Mouse (Mus musculus) forebrain, embryonic 13.5 days (tissue): Measurements from ENCODE around the gene Btbd2. TPM values are rescaled to one million over a fixed set of nuclear protein-coding genes. Genes with fewer than 3 reads are reported as not detected.

Experiments used
- ATAC-seq: fragments of 200-750 bp; cut with Nextera tagmentation; 2 replicates; pipeline ENCODE4 v1.8.0; 2017
- H3K27ac ChIP-seq: fragments of 300-500 bp; sonication (generic); 2 replicates; pipeline ENCODE4 v1.5.1; 2015; ENCODE audit warnings: inconsistent platforms, mild to moderate bottlenecking, moderate library complexity
- H3K27me3 ChIP-seq: fragments of 300-500 bp; sonication (generic); 2 replicates; pipeline ENCODE4 v1.6.1; 2015; ENCODE audit warnings: mild to moderate bottlenecking, inconsistent platforms
- H3K36me3 ChIP-seq: fragments of 300-500 bp; sonication (generic); 2 replicates; pipeline ENCODE4 v1.6.1; 2015; ENCODE audit warnings: mild to moderate bottlenecking, inconsistent platforms; ENCODE audit not compliant: poor library complexity, severe bottlenecking
- H3K4me1 ChIP-seq: fragments of 300-500 bp; sonication (generic); 2 replicates; pipeline ENCODE4 v1.6.1; 2015; ENCODE audit warnings: inconsistent platforms
- H3K4me2 ChIP-seq: fragments of 300-500 bp; sonication (generic); 2 replicates; pipeline ENCODE4 v1.6.1; 2015; ENCODE audit warnings: inconsistent platforms, mild to moderate bottlenecking, moderate library complexity
- H3K4me3 ChIP-seq: fragments of 300-500 bp; sonication (generic); 2 replicates; pipeline ENCODE4 v1.5.1; 2015; ENCODE audit warnings: mild to moderate bottlenecking, inconsistent platforms
- H3K9ac ChIP-seq: fragments of 300-500 bp; sonication (generic); 2 replicates; pipeline ENCODE4 v1.6.1; 2015; ENCODE audit warnings: mild to moderate bottlenecking, inconsistent platforms
- H3K9me3 ChIP-seq: fragments of 300-500 bp; sonication (generic); replicated peaks from 2 replicates; pipeline ENCODE4 v1.6.1; 2016; ENCODE audit warnings: inconsistent platforms
- WGBS: fragments of 180-500 bp; shearing (Covaris S2); methylation state at CpG from one replicate; pipeline ENCODE4 v1.1.7; 2015; 5-methylcytosine and 5-hydroxymethylcytosine counted together
- polyA plus RNA-seq: library from polyadenylated mRNA; unstranded; fragments of >200 nt; fragmentation: Nextera tagmentation; extraction: Ambion mirVana; gene quantifications from 2 replicates; pipeline ENCODE4 v1.2.1, GENCODE M21; 2015

The Btbd2 gene
- polyA plus RNA-seq, 1 experiment from 2014 or later: 61.2 TPM

- ATAC-seq: no peak
- peaks cover 33% of the 10 kb centered on the region for H3K36me3 ChIP-seq
- H3K27ac ChIP-seq: no peak overlapping the region
- H3K9ac ChIP-seq: no peak overlapping the region
- no peaks in the 10 kb centered on the region for H3K27me3 ChIP-seq
- no peaks in the 10 kb centered on the region for H3K9me3 ChIP-seq
- no peak overlapping the region for H3K4me3 ChIP-seq
- peaks cover 30% of the 10 kb centered on the region for H3K4me1 ChIP-seq
- 95% methylated on average over 8 of the region's 8 CpGs for WGBS
- no peak overlapping the region for H3K4me2 ChIP-seq
These were observed 40.5 kb upstream of the Btbd2 start for GRCm38 (mm10) chr10:80697393-80697787.

GRCm38 (mm10) chr10:80696502-80697392 is 39.9 kb upstream of the Btbd2 start:
- ATAC-seq: no peak
- Histone ChIP-seq H3K27ac (no peak overlapping the region), H3K27me3 (no peaks in the 10 kb centered on the region), H3K36me3 (peaks cover 33% of the 10 kb centered on the region), H3K9ac (peak overlapping the region; percentile 43; the same call in 1 of the 2 replicates), H3K4me1 (peaks cover 30% of the 10 kb centered on the region), H3K4me3 (no peak overlapping the region), H3K4me2 (no peak overlapping the region), H3K9me3 (no peaks in the 10 kb centered on the region)
- 74% methylated on average over 12 of the region's 12 CpGs for WGBS

- H3K4me1 ChIP-seq: peaks cover 26% of the 10 kb centered on the region
- no peak for ATAC-seq
- no peak overlapping the region for H3K27ac ChIP-seq
- 73% methylated on average over 10 of the region's 10 CpGs for WGBS
- H3K27me3 ChIP-seq: no peaks in the 10 kb centered on the region
- no peak overlapping the region for H3K4me3 ChIP-seq
- H3K9ac ChIP-seq: no peak overlapping the region
- no peaks in the 10 kb centered on the region for H3K9me3 ChIP-seq
- peaks cover 34% of the 10 kb centered on the region for H3K36me3 ChIP-seq
- no peak overlapping the region for H3K4me2 ChIP-seq
These were observed 39.1 kb upstream of the Btbd2 start for GRCm38 (mm10) chr10:80695801-80696501.

- Histone ChIP-seq H3K9ac (no peak overlapping the region), H3K4me1 (peaks cover 19% of the 10 kb centered on the region), H3K4me2 (no peak overlapping the region), H3K36me3 (peaks cover 42% of the 10 kb centered on the region), H3K4me3 (no peak overlapping the region), H3K27ac (no peak overlapping the region), H3K9me3 (no peaks in the 10 kb centered on the region), H3K27me3 (no peaks in the 10 kb centered on the region)
- ATAC-seq: no peak
- WGBS: 89% methylated on average over 2 of the region's 2 CpGs
These were observed 38.3 kb upstream of the Btbd2 start for GRCm38 (mm10) chr10:80695186-80695585.

DNA sequence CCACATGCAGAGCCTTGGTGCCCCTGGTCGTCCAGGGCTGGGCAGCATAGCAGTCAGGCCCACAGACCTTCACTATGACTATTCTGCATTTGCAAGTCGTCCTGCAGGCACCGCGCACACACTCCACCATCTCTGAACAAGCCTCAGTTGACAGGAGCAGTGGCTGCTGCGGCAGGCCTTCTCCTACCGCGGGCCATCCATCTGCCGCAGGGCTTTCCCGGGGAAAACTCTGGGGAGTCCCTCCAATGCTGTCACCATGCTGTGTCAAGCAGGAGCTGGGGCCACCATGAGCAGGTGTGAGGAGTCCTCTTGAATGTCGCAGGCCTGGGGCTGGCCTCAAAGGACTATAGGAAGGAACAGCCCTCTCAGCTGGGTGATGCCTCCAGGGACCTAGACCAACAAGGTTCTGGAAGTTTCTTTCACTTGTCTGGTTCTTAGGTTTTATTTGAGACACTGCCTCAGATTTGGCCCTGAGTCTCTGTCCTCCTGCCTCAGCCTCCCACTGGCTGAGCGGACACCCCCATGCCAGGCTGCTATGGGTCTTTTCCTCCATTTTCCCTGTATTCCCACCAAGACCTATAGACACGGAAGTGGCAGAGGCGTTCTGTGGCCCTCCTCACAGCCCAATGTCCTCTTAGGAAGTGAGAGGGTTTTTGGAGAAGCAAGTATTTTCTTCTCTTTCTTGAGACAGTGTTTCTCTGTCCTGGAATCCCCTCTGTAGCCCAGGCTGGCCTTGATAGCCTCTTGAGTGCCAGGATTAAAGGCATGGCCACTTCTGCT is 37.5 kb upstream of the Btbd2 start:
- peaks cover 10% of the 10 kb centered on the region; the same call in 1 of the 2 replicates for H3K4me1 ChIP-seq
- peaks cover 50% of the 10 kb centered on the region for H3K36me3 ChIP-seq
- peak overlapping the region; percentile 12; the same call in 1 of the 2 replicates for H3K9ac ChIP-seq
- no peak overlapping the region; the same call in 1 of the 2 replicates for H3K27ac ChIP-seq
- no peaks in the 10 kb centered on the region for H3K9me3 ChIP-seq
- no peak for ATAC-seq
- no peaks in the 10 kb centered on the region for H3K27me3 ChIP-seq
- 91% methylated on average over 13 of the region's 13 CpGs for WGBS
- no peak overlapping the region for H3K4me2 ChIP-seq
- no peak overlapping the region for H3K4me3 ChIP-seq

DNA sequence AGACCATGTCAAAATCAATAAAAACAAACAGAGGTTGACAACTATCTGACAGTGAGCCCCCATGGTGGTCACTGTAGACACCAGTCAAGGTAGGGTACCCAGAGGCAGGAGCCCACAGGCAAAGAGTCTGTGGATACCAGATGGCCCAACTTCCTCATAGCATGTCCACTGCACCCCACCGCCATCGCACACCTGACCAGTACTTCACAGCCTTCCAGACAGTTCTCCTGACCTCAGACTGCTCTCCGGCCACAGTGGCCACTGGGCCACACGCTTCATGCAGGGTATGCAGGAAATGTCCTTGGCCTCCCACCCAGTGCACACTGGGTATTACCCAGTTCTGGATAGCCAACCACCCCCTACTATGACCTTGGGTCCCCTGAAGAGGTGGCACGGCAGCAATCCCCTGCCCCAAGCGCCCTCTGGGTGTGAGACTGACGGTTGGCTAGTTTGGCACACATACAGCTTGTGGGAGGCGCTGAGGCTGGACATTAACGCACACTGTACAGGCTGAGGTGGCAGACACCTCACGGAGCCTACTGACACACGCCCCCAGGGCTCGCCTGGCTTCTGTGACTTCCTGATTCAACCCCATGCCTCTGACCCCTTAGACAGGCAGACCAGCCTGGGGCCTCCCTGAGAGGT is 36.7 kb upstream of the Btbd2 start:
- no peak overlapping the region for H3K27ac ChIP-seq
- H3K4me1 ChIP-seq: peaks cover 9% of the 10 kb centered on the region; the same call in 1 of the 2 replicates
- H3K4me2 ChIP-seq: no peak overlapping the region
- peaks cover 54% of the 10 kb centered on the region for H3K36me3 ChIP-seq
- WGBS: 92% methylated on average over 12 of the region's 12 CpGs
- no peak overlapping the region for H3K4me3 ChIP-seq
- no peak for ATAC-seq
- H3K9ac ChIP-seq: peak overlapping the region; percentile 12; the same call in 1 of the 2 replicates
- H3K27me3 ChIP-seq: no peaks in the 10 kb centered on the region
- H3K9me3 ChIP-seq: no peaks in the 10 kb centered on the region

- Histone ChIP-seq H3K4me1 (no peaks in the 10 kb centered on the region), H3K9me3 (no peaks in the 10 kb centered on the region), H3K36me3 (peaks cover 55% of the 10 kb centered on the region), H3K27me3 (no peaks in the 10 kb centered on the region), H3K27ac (no peak overlapping the region), H3K4me2 (no peak overlapping the region), H3K4me3 (no peak overlapping the region), H3K9ac (peak overlapping the region; percentile 4; the same call in 1 of the 2 replicates)
- WGBS: 86% methylated on average over 14 of the region's 14 CpGs
- ATAC-seq: no peak
These were observed 35.6 kb upstream of the Btbd2 start for GRCm38 (mm10) chr10:80692249-80693165.

DNA sequence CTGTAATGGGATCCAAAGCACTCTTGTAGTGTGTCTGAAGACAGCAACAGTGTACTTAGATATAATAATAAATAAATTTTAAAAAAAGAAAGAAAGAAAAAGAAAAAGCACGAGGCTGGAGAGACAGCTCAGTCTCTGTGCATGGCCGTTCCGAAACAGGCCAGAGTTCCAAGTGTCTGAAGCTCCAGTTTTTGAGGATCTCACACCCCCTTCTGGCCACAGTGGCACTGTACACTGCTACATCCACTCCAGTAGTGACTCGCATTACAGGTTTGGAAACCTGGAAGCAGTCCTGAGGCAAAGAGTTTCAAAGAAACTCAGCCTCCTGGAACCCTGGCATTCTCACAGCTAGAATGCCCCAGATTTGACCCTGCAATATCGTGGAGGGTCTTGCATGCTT is 31.0 kb upstream of the Btbd2 start:
- H3K4me1 ChIP-seq: no peaks in the 10 kb centered on the region
- peak; percentile 73 for ATAC-seq

GRCm38 (mm10) chr10:80686617-80687016 is 29.7 kb upstream of the Btbd2 start:
- Histone ChIP-seq H3K9me3 (no peaks in the 10 kb centered on the region), H3K27ac (no peak overlapping the region), H3K27me3 (no peaks in the 10 kb centered on the region), H3K4me2 (no peak overlapping the region), H3K9ac (no peak overlapping the region), H3K4me3 (no peak overlapping the region), H3K36me3 (peaks cover 76% of the 10 kb centered on the region), H3K4me1 (no peaks in the 10 kb centered on the region)
- 96% methylated on average over 3 of the region's 3 CpGs for WGBS
- no peak for ATAC-seq

More for the DNA sequence above, 31.0 kb upstream of the Btbd2 start:
- no peak overlapping the region for H3K4me2 ChIP-seq
- H3K27me3 ChIP-seq: no peaks in the 10 kb centered on the region
- 42% methylated on average over 5 of the region's 5 CpGs for WGBS
- no peak overlapping the region for H3K4me3 ChIP-seq
- H3K27ac ChIP-seq: no peak overlapping the region
- no peaks in the 10 kb centered on the region for H3K9me3 ChIP-seq
- peaks cover 77% of the 10 kb centered on the region for H3K36me3 ChIP-seq
- H3K9ac ChIP-seq: no peak overlapping the region

DNA sequence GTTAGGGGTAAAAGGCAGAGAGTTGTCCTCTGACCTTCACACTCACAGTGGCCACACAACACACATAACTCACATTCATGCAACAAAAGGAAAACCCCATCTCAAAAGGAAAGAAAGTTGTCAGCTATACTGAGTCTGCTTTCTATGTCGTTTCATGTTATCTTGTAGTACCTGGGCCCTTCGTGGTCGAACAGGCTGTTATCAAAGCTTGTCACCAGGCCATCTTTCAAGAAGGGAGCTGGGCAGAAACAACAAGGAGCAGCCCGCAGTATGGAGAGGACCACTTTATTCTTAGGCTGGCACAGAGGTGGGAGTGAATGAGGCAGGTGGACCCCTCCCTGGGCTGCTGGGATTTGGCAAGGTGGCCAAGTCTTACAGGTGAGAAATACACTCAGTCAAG is 28.1 kb upstream of the Btbd2 start:
- no peak overlapping the region for H3K4me3 ChIP-seq
- H3K4me2 ChIP-seq: no peak overlapping the region
- H3K4me1 ChIP-seq: no peaks in the 10 kb centered on the region; the same call in 1 of the 2 replicates
- WGBS: 91% methylated on average over 4 of the region's 4 CpGs
- no peaks in the 10 kb centered on the region for H3K9me3 ChIP-seq
- no peak for ATAC-seq
- no peak overlapping the region for H3K9ac ChIP-seq
- H3K36me3 ChIP-seq: peaks cover 65% of the 10 kb centered on the region
- H3K27ac ChIP-seq: no peak overlapping the region
- H3K27me3 ChIP-seq: no peaks in the 10 kb centered on the region

DNA sequence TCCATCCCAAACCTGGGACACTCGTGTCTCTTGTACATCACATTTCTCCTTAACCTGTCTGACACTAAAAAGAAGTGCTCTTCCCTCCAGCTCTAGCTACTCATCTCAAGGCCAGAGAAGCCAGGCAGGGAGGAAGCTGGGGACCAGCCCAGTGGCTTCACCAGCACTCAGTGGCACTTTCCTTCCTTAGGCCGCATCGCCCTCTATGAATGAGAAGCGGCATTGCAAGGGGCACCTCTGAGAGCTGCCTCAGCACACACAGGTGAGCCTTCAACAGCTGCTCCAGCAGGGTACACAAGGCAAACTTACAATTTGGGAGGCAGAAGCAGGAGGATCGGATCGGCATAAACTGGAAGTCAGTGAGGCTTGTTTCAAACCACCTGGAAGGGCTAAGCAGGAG is 27.3 kb upstream of the Btbd2 start:
- 50% methylated on average over 6 of the region's 6 CpGs for WGBS
- no peak for ATAC-seq
- Histone ChIP-seq H3K9me3 (no peaks in the 10 kb centered on the region), H3K4me1 (peaks cover 7% of the 10 kb centered on the region), H3K4me3 (no peak overlapping the region), H3K27me3 (no peaks in the 10 kb centered on the region), H3K27ac (no peak overlapping the region), H3K36me3 (peaks cover 58% of the 10 kb centered on the region), H3K9ac (no peak overlapping the region), H3K4me2 (no peak overlapping the region)
